Mouse (Mus musculus): ENCODE measurements at regions not wholly inside any gene's neighbourhood (a gene's known extent, or its start where the extent isn't known, plus 50 kb on each side); places are given as distances from the start of the nearest gene placed in this dataset.

- TF ChIP-seq POLR2A (IDR thresholded peaks at IDR 0.05; ENCODE audit: insufficient read depth, low read length) = no peak
- no peak for TF ChIP-seq CTCF (IDR thresholded peaks at IDR 0.05; ENCODE audit: low read depth, low read length)
Observed at GRCm38 (mm10) chr3:39908676-39909362, 622.3 kb upstream of the Intu start.
